In the genomic region with DNA sequence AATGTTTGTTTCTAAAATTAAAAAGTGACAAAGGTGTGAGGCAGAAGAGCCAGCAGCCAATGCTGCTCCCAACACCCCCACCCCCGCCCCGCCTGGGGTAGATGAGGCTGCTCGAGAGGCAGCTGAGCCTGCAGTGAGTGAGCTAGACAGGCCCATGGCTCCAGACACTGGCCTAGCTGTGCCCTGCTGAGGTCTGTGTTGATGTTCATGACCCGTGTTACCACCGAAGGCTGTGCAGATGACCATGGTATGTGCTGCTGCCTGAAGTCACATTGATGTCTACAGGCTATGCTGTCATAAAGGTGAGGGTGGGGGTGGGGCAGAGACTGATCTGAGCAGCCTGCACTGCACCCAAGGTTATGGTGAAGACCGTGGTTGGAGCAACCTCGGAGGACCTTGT, we compare ENCODE assay signal across 25 mouse cellular contexts. TPM values are rescaled to one million over a fixed set of nuclear protein-coding genes. Genes with fewer than 3 reads are reported as not detected.
"Had no signal": no experiment of that assay in that cellular context is flagged by ENCODE, and none has a peak within 500 bp of the region (broad histone marks: within the 10 kb centered on the region; RNA-seq: fewer than 3 reads in every experiment).

No protein-coding gene starts in this region.

- H3K36me3 ChIP-seq: liver, embryonic 13.5 days; liver, embryonic 15.5 days; lung, embryonic 15.5 days; midbrain, embryonic 12.5 days; midbrain, embryonic 15.5 days; neural tube, embryonic 12.5 days; stomach, embryonic 15.5 days had no signal

- H3K27me3 ChIP-seq: neural tube, embryonic 12.5 days; stomach, embryonic 15.5 days had no signal

- H3K4me3 ChIP-seq: liver, embryonic 13.5 days; liver, embryonic 15.5 days; lung, embryonic 15.5 days; midbrain, embryonic 12.5 days; midbrain, embryonic 15.5 days; neural tube, embryonic 12.5 days; stomach, embryonic 15.5 days had no signal

- DNase-seq: liver, embryonic 13.5 days; liver, postnatal 0 days; lung, adult 2 months; lung, postnatal 14 days; lung, postnatal 36 days; right cerebral cortex, postnatal 14 days; thymus, adult 2 months; thymus, postnatal 25 days; thymus, postnatal 4 days had no signal

- H3K9ac ChIP-seq: liver, embryonic 13.5 days; liver, embryonic 15.5 days; liver, postnatal 0 days; lung, embryonic 15.5 days; midbrain, embryonic 12.5 days; midbrain, embryonic 15.5 days; neural tube, embryonic 12.5 days; stomach, embryonic 15.5 days had no signal

- H3K9me3 ChIP-seq: liver, embryonic 13.5 days; liver, embryonic 15.5 days; lung, embryonic 15.5 days; midbrain, embryonic 12.5 days; midbrain, embryonic 15.5 days; neural tube, embryonic 12.5 days; stomach, embryonic 15.5 days had no signal

- H3K4me1 ChIP-seq: liver, embryonic 13.5 days; liver, embryonic 15.5 days; lung, embryonic 15.5 days; midbrain, embryonic 12.5 days; midbrain, embryonic 15.5 days; neural tube, embryonic 12.5 days; stomach, embryonic 15.5 days had no signal

- ATAC-seq: liver, postnatal 0 days; lung, postnatal 0 days; midbrain, embryonic 15.5 days had no signal

- H3K4me2 ChIP-seq: liver, embryonic 13.5 days; liver, embryonic 15.5 days; lung, embryonic 15.5 days; midbrain, embryonic 12.5 days; midbrain, embryonic 15.5 days; neural tube, embryonic 12.5 days; stomach, embryonic 15.5 days had no signal

- H3K27ac ChIP-seq: liver, embryonic 13.5 days; liver, embryonic 15.5 days; lung, embryonic 15.5 days; macrophage; midbrain, embryonic 12.5 days; midbrain, embryonic 15.5 days; neural tube, embryonic 12.5 days; stomach, embryonic 15.5 days; stomach, postnatal 0 days had no signal

RNA-seq across cellular contexts. Expression of gene Gm45213, which starts 55.4 kb away (rescaled TPM):
- total RNA-seq: megakaryocyte progenitor cell, adult 5-6 weeks; midbrain, postnatal 0 days; monocyte, adult 5-6 weeks; neutrophil, adult 5-6 weeks had no signal
- polyA plus RNA-seq: liver, embryonic 13.5 days; liver, embryonic 15.5 days; liver, postnatal 0 days; lung, adult 2 months; lung, embryonic 15.5 days; lung, postnatal 0 days; macrophage; midbrain, embryonic 12.5 days; midbrain, embryonic 15.5 days; midbrain, postnatal 0 days; neural tube, embryonic 12.5 days; neural tube, embryonic 14.5 days; spleen, adult 2 months; stomach, embryonic 15.5 days; stomach, postnatal 0 days; thymus, adult 2 months; urinary bladder, adult 2 months had no signal
